Mouse (Mus musculus): Measurements from ENCODE around the gene Jph4. TPM values are rescaled to one million over a fixed set of nuclear protein-coding genes. Genes with fewer than 3 reads are reported as not detected.
A peak's percentile ranks its signal among the peaks of the same experiment; 100 is the strongest.

Jph4 gene
- total RNA-seq, 2 experiments from 2014 or later: 0.10 to 0.36 TPM

DNA sequence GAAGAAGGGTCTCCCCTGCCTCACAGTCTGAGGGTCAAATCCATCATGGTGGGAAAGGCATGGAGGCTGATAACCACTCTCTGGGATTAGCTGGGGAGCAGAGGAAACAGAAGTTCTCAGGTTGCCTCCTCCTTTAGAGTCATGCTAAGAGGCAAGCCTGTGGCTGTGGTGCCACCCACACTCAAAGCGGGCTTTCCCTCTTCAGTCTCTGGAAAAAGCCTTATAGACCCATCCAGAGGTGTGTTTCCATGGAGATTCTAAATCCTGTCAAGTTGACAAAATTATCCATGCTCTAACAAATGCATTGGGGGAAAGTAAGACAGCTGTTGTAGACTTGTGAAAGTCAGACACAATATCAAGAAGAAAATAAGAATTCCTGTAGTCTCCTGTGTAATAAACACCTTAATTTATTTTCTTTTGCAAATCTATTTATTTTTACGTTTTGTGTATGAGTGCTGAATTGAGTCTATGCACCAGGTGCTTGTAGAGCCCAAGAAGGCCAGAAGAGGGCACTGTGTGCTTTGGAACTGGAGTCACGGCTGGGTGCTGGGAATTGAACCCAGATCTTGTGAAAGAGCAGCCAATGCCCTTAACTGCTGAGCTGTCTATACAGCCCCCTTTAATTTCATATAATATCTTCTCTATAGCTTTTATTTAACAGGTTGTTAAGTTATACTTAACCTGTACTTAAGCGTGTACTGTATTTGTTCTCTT lies 2.8 kb upstream of the Jph4 start:
- no peak for DNase-seq
- intact Hi-C loops (cut with DNase I): loop anchor here (10.0 kb wide), 1 partner anchor 415 kb away; no protein-coding TSS in a partner anchor

DNA sequence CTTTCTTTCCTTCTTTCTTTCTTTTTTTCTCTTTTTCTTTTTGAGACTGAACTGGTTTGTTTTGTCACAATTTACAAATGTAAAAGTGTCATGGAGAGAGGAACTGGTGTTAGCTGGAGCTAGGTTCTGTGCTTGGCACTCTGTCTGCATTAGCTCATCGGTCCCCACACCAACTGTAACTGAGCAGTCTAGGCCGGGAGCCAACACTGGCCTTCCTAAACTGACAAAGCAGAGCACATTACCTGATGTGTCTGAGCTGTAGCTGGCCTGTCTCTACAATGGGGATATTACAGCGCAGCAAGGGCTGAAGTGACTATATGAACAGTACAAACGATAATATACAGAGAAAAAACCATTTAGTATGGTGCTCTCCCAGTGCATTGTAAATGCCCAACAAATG lies 2.1 kb upstream of the Jph4 start:
- DNase-seq: no peak

DNA sequence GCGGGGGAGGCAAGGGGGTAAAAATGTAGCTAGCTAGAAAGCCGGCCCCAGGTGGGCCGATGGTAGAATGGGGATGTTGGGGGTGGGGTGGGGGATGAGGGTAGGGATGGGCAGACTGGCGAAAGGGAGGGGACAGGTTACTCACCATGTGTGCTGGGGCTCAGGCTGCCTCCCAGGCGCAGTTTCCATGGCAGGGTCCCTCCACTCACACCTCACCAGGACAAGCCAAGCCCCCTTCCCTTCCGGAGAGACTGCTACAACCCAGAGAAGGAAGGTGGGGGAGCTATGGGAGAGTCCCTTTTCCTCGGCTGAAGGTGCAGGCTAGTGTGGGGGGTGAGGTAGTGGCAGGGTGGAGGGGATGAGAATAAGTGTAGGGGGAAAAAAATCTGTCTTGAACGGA lies 889 bp downstream of the Jph4 start:
- no peak for DNase-seq
- intact Hi-C loops (cut with DNase I): loop anchor here (10.0 kb wide), 1 partner anchor 419 kb away; no protein-coding TSS in a partner anchor

More for the DNA sequence above, 2.1 kb upstream of the Jph4 start:
- intact Hi-C loops (cut with DNase I): loop anchor here (10.0 kb wide), 1 partner anchor 416 kb away; no protein-coding TSS in a partner anchor

DNA sequence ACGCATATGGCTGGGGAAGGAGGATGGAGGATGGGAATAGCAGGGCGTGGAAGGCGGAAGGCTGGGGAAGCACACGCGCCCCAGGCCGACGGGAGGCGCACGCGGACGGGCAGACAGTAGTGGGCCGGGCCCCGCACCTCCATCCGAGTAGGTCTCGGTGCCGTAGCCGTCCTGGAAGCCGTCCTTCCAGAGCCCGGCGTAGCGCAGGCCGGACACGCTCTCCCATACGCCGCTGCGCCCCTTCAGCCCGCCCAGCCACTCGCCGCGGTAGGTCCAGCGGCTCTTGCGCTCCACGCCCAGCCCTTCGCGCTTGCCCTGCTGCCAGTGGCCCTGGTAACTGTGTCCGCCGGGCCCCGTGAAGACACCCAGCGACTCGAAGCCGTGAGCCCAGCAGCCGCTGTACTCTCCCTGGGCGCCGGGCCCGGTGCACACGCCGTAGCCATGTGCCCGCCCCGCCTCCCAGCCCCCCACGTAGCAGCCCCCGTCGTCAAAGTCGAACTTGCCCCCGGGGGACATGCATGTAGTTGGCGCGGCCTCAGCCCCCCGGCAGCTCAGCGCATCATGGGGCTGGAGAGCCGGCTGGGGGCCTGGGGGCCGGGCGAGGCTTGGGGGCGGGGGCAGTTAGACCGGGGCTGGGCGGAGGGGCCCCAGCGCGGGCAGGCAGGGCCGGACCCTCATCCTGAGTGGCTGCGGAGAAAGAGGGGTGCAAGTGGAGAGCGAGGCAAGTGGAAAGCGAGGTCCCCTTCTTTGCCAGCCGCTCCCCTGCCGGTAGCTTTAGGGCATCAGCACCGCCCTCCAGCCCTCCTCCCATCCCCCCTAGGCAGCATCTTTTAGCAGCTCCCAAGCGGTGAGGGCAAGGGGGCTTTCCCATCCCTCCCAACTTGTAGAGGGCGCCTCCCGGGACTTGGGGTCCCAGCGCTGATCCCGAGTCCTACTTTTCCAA lies 1.7 kb downstream of the Jph4 start:
- intact Hi-C loops (cut with DNase I): loop anchor here (10.0 kb wide), 1 partner anchor 420 kb away; no protein-coding TSS in a partner anchor
- DNase-seq: peak; percentile 57 to 68

DNA sequence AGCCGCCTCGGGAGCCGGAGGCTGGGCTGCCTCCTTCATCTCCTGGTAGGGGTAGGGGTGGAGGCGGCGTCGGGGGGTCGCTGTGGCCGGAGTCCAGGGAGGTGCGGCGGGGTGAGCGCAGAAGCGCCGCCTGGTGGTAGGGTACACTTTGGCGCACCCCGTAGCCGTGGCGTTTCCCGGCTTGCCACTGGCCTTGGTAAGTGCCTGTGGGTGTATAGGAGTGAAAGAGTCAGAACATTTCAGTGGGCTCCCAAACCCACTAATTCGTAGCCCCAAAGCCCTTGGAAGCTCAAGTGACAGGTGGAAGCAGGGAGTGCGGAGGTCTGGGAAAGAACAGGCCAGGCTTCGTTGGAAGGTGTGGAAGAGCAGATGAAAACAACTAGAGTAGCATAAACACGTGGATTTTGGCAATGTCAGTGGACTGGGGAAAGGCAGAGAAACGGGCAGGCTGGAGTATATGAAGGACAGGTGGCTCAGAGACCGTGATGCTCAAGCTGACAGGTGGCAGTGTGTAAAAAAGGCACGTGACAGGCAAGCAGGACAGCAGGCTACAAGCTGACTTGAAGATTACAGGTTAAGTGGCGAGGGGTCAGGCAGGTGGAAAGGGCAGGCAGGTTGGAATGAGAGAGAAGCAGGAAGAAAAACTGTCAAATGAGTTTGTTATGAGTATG lies 2.6 kb downstream of the Jph4 start:
- no peak for DNase-seq
- intact Hi-C loops (cut with DNase I): loop anchor here (10.0 kb wide), 1 partner anchor 421 kb away; no protein-coding TSS in a partner anchor

DNA sequence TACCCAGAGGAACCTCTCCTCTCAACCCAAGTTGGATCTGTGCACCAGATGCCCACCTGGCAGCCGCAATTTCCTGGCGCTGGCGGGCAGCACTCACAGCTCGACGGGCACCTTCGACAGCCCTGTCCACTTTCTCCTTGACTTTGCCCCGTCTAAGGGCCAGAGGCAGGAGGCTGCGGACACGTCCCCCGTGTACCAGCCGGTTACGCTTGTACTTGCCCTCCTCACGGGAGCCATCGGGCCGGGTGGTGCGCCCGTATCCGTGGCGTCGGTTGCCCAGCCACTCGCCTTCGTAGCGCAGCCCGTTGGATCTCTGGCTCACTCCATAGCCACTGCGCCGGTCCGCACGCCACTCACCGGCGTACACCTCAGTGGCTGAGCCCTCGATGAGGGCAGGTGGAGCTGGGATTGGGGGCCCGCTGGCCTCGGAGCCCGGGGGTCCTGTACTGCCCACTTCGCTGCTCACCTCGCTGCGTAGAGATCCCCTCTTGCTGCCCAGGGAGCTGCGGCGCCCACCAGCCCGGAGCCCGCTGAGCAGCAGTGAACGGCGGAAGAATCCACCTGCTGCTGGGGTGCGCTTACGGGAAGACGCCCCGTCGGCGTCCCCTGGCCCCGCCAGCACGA lies 3.3 kb downstream of the Jph4 start:
- intact Hi-C loops (cut with DNase I): loop anchor here (10.0 kb wide), 1 partner anchor 421 kb away; no protein-coding TSS in a partner anchor
- DNase-seq: no peak

DNA sequence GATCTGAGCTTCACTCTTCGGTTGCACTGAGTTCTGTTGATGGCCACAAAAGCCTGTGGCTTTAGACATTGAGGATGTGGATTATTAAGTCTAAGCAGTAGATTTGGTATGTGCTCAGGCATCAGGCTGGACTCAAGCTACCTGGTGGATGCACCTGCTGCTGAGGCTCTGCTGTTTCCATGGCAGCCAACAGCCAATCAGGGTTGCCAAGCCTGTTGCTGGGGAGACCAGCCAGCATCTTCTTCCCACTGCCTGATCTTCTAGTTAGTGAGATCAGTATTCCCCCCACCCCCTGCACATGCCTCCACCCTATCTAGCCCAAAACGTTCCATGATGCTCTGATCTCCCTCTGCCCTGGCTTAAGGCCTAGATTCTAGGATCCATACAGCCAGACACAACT lies 5.0 kb downstream of the Jph4 start:
- intact Hi-C loops (cut with DNase I): loop anchor here (10.0 kb wide), 1 partner anchor 423 kb away; no protein-coding TSS in a partner anchor
- DNase-seq: no peak

DNA sequence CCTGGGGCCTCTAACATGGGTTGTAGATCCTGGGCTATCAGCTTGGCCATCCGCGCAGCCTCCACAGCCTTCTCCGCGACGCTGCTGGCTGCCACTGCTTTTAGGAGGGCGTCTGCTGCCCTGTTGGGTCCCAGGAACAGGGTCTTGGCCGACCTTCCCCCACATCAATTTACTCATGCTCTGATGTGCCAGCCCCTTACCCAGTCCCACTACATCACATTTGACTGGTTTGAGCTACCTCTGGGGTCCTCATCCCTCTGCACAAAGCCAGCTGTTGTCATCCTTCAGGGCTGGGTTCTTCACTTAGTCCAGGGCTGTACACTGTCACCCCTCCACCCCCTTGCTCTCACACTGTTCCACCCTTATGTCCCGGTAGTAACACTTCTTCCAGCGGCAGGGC lies 6.7 kb downstream of the Jph4 start:
- intact Hi-C loops (cut with DNase I): loop anchor here (10.0 kb wide), 1 partner anchor 425 kb away; no protein-coding TSS in a partner anchor
- no peak for DNase-seq

DNA sequence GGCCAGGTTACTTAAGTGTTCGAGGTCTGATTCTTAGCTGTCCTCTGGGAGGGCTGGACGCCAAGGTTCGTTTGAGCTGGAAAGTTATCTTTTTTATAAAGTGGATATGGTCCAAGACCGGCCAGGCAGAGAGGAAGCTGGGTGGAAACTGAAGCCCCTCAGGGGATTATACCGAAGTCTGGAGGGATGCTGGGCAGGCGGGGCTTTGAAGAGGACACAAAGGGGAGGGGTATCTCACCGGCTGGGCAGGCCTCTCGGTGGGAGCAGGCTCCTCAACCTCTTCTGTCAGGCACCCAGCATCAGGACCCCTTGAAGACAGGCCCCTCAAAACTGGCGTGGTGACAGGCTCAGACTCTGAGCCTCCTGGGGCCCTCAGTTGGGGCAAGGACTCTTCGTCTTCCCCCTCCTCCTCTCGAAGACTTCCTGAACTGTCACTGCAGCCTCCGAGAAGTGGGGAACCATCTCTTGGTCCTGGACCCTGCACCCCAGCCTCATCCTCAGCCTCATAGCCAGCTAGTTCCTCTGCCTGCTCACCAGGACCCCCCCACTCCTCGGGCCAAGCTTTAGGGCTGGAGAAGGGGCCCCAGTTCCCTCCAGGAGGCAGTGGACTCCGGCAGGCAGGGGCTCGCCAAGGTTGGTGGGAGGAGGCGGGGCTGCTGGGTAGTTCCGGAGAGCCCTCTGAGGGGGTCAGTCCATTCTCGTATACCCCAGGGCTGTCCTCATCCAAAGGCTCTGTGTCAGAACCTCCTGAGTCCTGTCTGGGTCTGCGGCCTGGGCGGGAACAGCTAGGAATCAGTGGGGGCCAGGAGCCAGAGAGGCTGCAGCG lies 7.5 kb downstream of the Jph4 start:
- DNase-seq: no peak
- intact Hi-C loops (cut with DNase I): no loop called here

DNA sequence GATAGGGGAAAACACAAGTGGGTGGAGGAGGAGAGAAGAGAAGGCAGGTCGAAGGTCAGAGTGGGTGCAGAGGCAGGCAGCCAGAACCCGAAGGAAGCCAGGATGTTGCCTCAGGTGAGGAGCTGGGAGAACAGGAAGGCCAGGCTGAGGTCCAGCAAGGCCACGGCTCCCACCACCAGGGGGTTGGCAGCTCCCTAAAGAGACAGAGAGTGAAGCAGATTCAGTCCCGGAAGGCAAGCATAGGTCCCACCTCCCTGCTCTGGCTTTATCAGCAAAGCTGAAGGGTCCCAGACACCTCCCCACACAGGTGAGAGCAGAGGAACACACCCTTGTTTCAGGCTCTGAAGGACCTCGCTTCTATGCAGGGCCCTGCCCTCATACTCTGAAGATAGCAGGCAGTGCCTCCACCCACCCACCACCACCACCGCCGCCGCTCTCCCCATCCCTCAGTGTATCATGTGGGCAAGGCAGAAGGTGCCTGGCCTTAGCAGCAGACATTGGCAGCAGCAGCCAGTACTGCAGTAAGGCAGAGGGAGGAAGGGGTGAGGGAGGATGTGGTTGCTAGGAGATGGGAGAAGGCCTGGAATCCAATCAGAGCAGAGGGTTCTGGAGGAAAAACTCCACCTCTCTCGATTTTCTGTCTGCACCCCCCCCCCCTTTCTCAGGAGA lies 8.4 kb downstream of the Jph4 start:
- intact Hi-C loops (cut with DNase I): no loop called here

DNA sequence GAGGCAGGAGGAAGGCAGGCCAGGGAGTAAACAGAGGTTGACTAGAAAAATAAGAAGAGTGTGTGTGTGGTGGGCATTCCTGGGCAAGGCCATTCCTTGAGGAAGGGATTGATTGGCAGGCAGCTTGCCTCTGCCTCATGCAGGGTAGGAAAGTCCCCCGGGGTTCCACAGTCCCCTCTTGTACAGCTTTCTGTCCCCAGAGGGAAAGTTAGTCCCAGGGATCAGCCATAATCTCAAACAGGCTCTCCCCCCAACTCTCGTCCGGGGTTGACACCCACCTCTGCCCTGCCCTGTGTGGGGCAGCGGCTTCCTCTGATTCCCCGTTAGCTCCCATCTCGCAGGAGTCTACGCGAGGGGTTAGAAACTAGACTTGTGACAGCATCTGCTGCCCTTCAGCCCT lies 9.7 kb downstream of the Jph4 start:
- no peak for DNase-seq
- intact Hi-C loops (cut with DNase I): no loop called here

More for the DNA sequence above, 8.4 kb downstream of the Jph4 start:
- no peak for DNase-seq

DNA sequence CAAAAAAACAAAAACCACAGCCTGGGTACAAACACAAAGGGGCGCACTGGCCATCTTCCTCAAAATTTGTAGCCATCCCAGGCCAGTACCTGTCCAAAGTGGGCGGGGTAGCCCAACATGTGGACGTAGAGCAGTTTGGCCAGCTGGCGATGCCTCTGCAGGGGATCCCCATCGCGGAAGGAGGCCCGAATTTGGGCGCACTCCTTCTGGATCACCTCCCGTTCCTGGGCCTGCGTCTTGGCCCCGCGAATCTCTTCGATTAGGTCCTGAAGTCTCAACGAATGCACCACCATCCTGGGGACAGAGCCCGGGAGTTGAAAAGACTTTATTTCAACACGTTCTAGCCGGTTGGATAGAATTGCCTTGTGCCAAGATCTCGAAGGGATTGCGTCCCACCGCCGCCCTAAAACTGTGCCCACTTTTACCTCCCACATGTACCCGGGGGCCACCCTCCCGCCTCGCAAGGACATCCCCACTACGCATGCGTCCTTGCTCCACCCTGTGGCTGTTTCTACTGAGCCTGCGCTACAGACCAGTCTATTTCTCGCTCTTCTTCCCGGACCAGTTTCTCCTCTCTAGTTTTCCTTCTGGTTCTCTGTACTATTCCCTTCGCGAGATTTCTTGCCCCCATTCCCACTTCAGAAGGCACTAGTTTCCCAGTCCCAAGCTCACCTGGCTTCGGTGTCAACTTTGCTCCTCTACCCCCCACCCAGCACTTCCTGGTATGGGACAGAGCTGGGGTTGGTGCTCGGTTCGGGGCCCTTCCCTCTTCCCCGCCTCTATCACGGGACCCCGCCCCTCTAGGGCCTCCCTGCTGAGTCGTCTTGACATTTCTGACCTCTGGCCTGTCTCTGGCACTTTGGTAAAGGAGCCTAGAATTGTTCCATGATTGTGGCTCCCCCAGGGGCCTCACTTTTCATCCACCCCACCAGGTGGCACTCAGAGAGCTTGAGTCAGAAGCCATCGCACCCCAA lies 10.6 kb downstream of the Jph4 start, which contains the start of gene Ap1g2:
Ap1g2 (minus strand) TSS at position 758 of the 974 bp plus-strand sequence.
- peak; percentile 82 for DNase-seq
- intact Hi-C loops (cut with DNase I): no loop called here

DNA sequence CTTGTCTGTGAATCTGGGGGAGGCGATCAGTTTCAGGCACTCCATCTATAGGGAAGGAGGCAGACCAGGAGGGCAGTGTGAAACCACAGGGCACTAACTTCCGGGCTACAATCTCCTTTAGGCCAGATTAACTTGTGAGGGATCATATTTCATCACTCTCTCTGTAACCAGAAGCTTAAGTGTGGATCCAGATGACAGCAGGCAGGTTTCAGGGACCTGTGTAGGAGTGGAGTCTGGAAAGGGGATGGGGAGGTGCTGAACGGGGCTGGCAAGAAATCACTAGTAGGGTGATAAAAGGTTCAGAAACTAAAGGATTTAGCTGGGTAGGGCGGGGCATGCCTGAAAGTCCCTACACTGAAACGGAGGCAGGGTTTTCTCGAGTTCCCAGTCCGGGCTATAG lies 11.3 kb downstream of the Jph4 start:
- no peak for DNase-seq
- intact Hi-C loops (cut with DNase I): no loop called here

DNA sequence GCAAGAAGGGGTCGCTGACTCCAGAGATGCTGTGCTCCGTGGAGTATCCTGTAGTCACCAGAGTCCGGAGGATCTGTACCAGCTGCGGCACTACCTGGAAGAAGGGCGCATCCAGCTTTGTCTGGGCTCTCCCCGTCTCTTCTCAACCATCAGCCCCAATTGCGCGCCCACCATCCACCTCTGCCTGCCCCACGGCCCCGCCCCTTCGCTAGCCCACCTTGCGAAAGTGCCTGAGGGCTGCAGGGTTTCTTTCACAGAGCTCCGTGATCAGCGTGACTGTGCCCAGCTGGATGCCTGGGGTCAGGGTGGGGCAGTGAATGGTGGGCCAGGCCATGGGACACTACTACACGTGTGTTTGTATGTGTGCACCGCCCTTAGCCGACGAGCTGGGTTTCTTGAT lies 12.4 kb downstream of the Jph4 start:
- intact Hi-C loops (cut with DNase I): loop anchor here (5.0 kb wide), 1 partner anchor 202 kb away; no protein-coding TSS in a partner anchor
- DNase-seq: no peak

DNA sequence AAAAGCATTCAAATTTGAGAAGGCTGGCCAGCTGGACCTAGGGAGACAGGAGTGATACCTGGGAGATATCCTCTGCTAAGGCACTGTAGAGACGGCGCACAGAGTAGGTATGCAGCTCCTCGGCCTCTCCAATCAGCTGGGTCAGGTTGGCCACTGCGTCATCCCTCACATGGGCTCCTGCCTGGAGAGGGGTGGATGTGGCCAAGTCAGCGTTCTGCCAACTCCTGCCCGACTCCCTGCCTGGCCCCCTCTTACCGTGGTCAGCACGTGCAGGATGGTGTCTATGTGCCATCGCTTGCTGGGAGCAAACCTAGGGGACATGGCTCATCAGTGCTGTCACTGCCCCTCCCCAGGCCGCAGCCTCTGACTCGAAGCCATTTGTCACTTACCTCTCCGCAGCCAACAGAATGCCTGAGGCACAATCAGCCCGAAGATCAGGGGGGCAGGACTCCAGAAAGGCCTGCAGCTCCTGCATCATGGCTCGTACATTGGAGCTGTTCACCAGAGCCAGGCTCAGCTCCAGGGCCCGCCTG lies 14.4 kb downstream of the Jph4 start:
- intact Hi-C loops (cut with DNase I): loop anchor here (5.0 kb wide), 1 partner anchor 200 kb away; no protein-coding TSS in a partner anchor
- DNase-seq: no peak

DNA sequence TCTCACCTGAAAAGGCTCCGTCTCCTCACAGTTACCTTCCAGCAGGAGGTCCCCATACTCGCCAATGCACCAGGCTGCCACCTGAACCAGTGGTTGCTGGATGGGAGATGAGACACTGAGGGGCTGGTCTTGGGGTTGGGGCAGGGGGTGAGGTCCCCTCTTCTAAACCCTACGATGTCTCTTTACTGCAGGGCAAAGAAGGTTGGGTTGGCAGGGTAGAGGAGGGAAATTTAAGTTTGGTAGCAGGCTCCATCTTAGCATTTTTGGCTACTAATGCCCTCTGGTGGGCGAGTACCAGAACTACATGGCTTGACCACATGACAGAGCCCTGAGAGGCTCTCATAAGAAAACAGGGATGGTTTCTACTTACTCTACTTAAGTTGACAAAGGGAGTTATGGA lies 15.1 kb downstream of the Jph4 start:
- DNase-seq: peak; percentile 46 to 71
- intact Hi-C loops (cut with DNase I): loop anchor here (5.0 kb wide), 1 partner anchor 199 kb away; no protein-coding TSS in a partner anchor

DNA sequence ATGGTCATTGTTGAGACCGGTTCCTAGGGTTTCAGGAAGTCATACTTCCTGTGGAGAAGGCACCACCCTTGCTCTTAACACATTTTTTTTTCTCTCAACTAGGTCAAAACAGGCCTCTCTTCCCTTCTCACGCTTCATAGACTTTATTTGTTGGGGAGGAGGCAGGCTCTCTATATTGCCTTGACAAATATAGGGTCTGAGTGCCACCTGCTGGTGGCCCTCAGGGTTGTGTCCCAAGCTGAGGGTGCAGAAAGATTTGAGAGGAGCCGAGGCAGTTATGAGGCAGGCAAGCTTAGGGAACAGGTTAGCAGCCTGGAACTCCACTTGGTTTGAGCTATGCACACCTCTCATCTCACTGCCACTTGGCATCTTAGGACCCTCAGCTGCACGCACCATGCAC lies 18.7 kb downstream of the Jph4 start:
- intact Hi-C loops (cut with DNase I): loop anchor here (5.0 to 10.0 kb wide), 2 partner anchors 233 to 256 kb away; no protein-coding TSS in a partner anchor
- peak; percentile 51 to 60 for DNase-seq

All from heart, postnatal 14 days (tissue).